Mouse (Mus musculus) spleen, adult 10 weeks (tissue): ENCODE measurements around the gene Mybbp1a. TPM values are rescaled to one million over a fixed set of nuclear protein-coding genes. Genes with fewer than 3 reads are reported as not detected.

ENCODE experiments used
- polyA plus RNA-seq: library from polyadenylated mRNA; stranded (reverse); fragments of 350-450 nt; fragmentation: Illumina TruSeq; extraction: RNeasy Lipid Tissue Mini Kit (QIAGEN cat#74804); gene quantifications from one replicate; pipeline ENCODE4 v1.2.3, GENCODE M21; 2015; ENCODE audit warnings: low replicate concordance; ENCODE audit not compliant: insufficient read depth

Mybbp1a gene
- 98.0 TPM for polyA plus RNA-seq

DNA sequence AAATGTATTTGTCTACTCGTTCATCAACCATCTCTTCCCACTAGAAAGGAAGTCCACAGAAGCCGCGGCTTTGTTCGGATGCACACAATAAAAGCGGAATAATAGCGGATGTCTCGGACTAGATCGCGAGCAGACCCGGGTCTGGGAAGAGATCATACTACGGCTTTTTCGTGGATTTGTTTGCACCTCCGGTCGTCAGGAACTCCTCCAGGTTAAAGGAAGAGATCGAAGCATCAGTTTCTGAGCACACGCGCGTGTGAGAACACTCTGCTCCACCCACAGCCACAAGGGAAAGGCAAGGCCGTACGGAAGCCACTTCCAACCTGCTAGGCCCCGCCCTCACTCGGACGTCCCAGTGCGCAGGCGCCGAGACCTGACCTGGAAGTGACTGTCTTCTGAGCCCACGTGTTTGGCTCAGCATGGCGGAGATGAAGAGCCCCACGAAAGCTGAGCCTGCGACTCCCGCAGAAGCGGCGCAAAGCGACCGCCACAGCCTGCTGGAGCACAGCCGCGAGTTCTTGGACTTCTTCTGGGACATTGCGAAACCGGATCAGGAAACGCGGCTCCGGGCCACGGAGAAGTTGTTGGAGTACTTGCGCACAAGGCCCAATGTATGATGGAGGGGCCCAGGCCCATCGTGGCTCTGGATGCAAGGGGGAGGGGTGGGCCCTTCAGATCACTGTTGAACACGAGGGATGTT lies at the start of gene Mybbp1a:
TSS of gene Mybbp1a (plus strand) at position 391 of the 700 bp plus-strand sequence.

DNA sequence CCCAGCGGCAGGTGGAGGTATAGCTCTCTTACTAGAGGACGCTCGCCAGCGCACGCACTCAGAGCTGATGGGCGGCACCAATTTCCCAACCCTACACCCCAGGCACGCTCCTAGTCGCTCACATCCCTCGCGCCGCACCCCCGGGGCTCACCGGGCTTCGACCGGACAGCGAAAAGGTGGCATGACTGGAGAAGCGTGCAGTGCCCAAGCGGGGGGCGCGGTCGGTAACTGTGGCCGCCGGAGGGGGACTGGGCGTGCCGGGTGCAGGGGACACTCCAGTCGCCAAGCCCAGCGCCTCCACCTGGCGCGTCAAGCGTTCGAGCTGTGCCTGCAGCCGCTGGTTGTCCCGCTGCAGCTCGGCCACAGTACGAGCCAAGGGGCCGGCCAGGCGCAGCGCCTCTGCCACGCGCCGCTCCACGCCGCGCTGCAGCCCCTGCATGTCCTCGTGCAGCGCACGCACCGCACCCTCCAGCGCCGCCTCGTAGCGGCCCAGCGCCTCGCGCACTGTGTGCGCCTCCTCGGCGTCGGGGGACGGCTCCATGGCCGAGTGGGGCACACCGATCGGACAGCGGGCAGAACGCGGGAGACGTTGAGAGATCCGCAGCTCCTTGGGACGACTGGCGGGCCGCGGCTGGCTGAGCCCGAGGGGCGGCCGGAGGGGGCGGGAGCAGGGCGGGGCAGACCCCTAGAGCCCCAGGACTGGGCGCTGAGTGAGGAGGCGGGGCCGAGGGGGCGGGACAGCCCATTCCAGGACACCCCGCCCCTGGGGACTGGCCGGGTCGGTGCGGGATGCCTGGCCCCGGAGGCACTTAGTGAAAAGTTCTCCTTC lies 29.8 kb upstream of the Mybbp1a start, which contains the start of gene Smtnl2:
TSS of gene Smtnl2 (minus strand) at position 621 of the 829 bp plus-strand sequence.

DNA sequence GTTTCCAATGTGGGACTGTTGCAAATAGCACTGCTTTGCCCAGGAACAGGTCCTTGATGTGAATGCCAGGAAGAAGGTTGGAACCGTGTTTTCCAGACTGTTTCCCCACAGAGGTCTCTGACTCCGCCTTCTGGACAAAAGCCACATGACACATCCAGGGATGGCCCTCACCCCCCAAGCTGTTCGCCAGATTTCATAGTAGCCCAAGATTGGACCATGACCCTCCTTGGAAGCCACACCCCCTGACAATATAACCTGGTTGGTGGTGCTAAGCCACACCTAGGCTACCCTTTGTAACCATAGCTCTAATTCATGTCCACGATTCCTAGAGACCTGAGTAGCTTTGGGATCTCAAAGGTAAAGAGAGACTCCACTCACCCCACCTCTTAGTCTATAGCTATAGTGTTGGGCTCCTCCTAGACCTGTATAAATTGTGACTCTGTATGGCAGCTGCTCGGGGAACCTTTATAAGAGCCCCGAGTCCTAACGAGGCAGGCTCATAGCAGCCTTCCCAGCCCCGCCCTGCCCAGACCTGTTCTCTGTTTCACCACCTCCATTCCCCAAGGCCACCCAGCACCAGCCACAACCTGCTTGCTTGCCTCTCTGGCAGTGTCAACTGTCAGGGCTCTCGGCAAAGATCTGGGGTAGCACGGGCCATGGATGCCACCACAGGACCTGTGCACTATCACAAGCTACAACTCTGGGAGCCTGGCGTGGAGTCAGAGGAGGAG lies 6.0 kb upstream of the Mybbp1a start, which contains the start of gene Ggt6:
TSS of gene Ggt6 (plus strand) at position 564 of the 731 bp plus-strand sequence.

DNA sequence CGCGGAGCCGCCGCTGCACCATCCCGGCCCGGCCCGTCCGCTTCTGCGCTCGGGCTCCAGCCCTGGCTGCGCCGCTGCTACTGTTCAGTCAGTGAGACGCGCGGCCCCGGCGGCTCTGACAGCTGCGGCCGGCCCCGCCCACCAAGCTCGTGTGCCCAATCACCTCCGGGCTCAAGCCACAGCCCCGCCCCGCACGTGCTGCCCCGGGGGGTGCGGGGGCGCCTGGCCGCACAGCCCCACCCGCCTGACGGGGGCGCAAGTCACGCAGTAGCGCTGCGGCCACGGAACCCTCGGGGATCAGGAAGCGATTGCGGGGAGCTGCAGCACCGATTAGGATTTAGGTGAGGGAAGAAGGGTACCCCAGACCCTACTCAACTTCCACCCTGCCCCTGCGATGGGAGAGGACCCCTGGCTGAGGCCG lies 48.7 kb downstream of the Mybbp1a start, which contains the start of gene Spns2:
TSS of gene Spns2 (minus strand) at position 24 of the 421 bp plus-strand sequence.

Other genes with a start within 250 kb of the Mybbp1a start
- gene Gm43951, start 234.5 kb upstream of the Mybbp1a start, polyA plus RNA-seq, result 0.30 TPM
- gene 4933427D14Rik, start 233.9 kb upstream of the Mybbp1a start, polyA plus RNA-seq, result 15.0 TPM
- 95.6 TPM for gene Txndc17, start 233.8 kb upstream of the Mybbp1a start, polyA plus RNA-seq
- gene Med31, start 225.8 kb upstream of the Mybbp1a start, polyA plus RNA-seq, result 10.8 TPM
- not detected for gene Slc13a5, start 174.1 kb upstream of the Mybbp1a start, polyA plus RNA-seq
- gene Xaf1, start 139.7 kb upstream of the Mybbp1a start, polyA plus RNA-seq, result 77.7 TPM
- 0.18 TPM for gene Fbxo39, start 126.9 kb upstream of the Mybbp1a start, polyA plus RNA-seq
- not detected for gene Tekt1, start 78.9 kb upstream of the Mybbp1a start, polyA plus RNA-seq
- gene Smtnl2, start 29.6 kb upstream of the Mybbp1a start, polyA plus RNA-seq, result 0.36 TPM
- not detected for gene Ggt6, start 5.8 kb upstream of the Mybbp1a start, polyA plus RNA-seq
- gene Spns2, start 48.5 kb downstream of the Mybbp1a start, polyA plus RNA-seq, result 21.6 TPM
- 6.0 TPM for gene Spns3, start 109.2 kb downstream of the Mybbp1a start, polyA plus RNA-seq
- 39.8 TPM for gene Ube2g1, start 165.9 kb downstream of the Mybbp1a start, polyA plus RNA-seq
- gene Ankfy1, start 248.7 kb downstream of the Mybbp1a start, polyA plus RNA-seq, result 60.6 TPM